In genomic region chr6:131382232-131382983, GRCm38 (mm10) we compare ENCODE assay signal across 8 mouse cellular contexts. TPM values are rescaled to one million over a fixed set of nuclear protein-coding genes. Genes with fewer than 3 reads are reported as not detected.
DNase-seq lines count a peak whose midpoint lies in the region; ATAC-seq and TF ChIP-seq lines count a peak whose summit lies in the region.
"Had no signal": no experiment of that assay in that cellular context is flagged by ENCODE, and none has a peak within 500 bp of the region (broad histone marks: within the 10 kb centered on the region; RNA-seq: fewer than 3 reads in every experiment).

No protein-coding gene starts in this region.

- peaks cover 78% of the 10 kb centered on the region for H3K36me3 ChIP-seq in E14TG2a.4 (ENCODE audit: insufficient read depth, low read length)
- peaks cover 31% of the 10 kb centered on the region for H3K36me3 ChIP-seq in embryonic facial prominence, embryonic 15.5 days
- H3K36me3 ChIP-seq in liver, embryonic 15.5 days (replicated peaks): peaks cover 60% of the 10 kb centered on the region
- peaks cover 18% of the 10 kb centered on the region for H3K36me3 ChIP-seq in stomach, embryonic 15.5 days
- H3K36me3 ChIP-seq in thymus, adult 2 months (ENCODE audit: control insufficient read depth, insufficient read depth, low read length): no peaks in the 10 kb centered on the region

- intact Hi-C loops in heart, postnatal 14 days (cut with DNase I): no loop called here

- WGBS in embryonic facial prominence, embryonic 15.5 days: 45% methylated on average over 14 of the region's 14 CpGs
- WGBS in liver, embryonic 15.5 days (ENCODE audit: insufficient replicate concordance): 65% methylated on average over 14 of the region's 14 CpGs
- WGBS in stomach, embryonic 15.5 days: 48% methylated on average over 14 of the region's 14 CpGs
- WGBS in thymus, adult 2 months: 79% methylated on average over 14 of the region's 14 CpGs

- DNase-seq in R1 (ENCODE audit: low read depth, low spot score): peak; percentile 95
- peak; percentile 74 to 75 for DNase-seq in heart, postnatal 14 days
- DNase-seq in thymus, adult 2 months: no peak

- ATAC-seq in embryonic facial prominence, embryonic 15.5 days (ENCODE audit: insufficient number of reproducible peaks, low FRiP score, low TSS enrichment, low read depth): peak; percentile 4; the same call in 1 of the 2 replicates
- ATAC-seq in liver, embryonic 15.5 days (ENCODE audit: insufficient read depth): no peak
- peak; percentile 40; the same call in 1 of the 2 replicates for ATAC-seq in stomach, embryonic 15.5 days (ENCODE audit: insufficient read depth, low FRiP score, low read depth)

- no peak for TF ChIP-seq CTCF in E14TG2a.4 (conservative IDR thresholded peaks at IDR 0.05; ENCODE audit: low read length)
- TF ChIP-seq CTCF in thymus, adult 2 months (IDR thresholded peaks at IDR 0.05; ENCODE audit: borderline replicate concordance, control insufficient read depth, extremely low read depth, insufficient read depth, low read length, poor library complexity): no peak

- peak overlapping the region; percentile 58 for H3K27ac ChIP-seq in embryonic facial prominence, embryonic 15.5 days (replicated peaks)
- H3K27ac ChIP-seq in liver, embryonic 15.5 days (replicated peaks): no peak overlapping the region
- peak overlapping the region; percentile 44 for H3K27ac ChIP-seq in stomach, embryonic 15.5 days
- H3K27ac ChIP-seq in thymus, adult 2 months (ENCODE audit: control insufficient read depth, insufficient read depth, low read length): no peak overlapping the region
- H3K27ac ChIP-seq: embryonic facial prominence, embryonic 12.5 days had no signal

- TF ChIP-seq POLR2A in thymus, adult 2 months (IDR thresholded peaks at IDR 0.05; ENCODE audit: control insufficient read depth, extremely low read depth, insufficient read depth, low read length, poor library complexity): no peak

- H3K4me1 ChIP-seq in E14TG2a.4 (replicated peaks; ENCODE audit: low read depth, low read length): peaks cover 90% of the 10 kb centered on the region
- H3K4me1 ChIP-seq in embryonic facial prominence, embryonic 15.5 days: peaks cover 33% of the 10 kb centered on the region
- peaks cover 47% of the 10 kb centered on the region for H3K4me1 ChIP-seq in liver, embryonic 15.5 days (replicated peaks)
- peaks cover 12% of the 10 kb centered on the region; the same call in 1 of the 2 replicates for H3K4me1 ChIP-seq in stomach, embryonic 15.5 days
- H3K4me1 ChIP-seq in thymus, adult 2 months (replicated peaks; ENCODE audit: control insufficient read depth, insufficient read depth, low read length): peaks cover 7% of the 10 kb centered on the region

- peak overlapping the region; percentile 89 for H3K4me3 ChIP-seq in E14TG2a.4 (replicated peaks; ENCODE audit: low read length)
- H3K4me3 ChIP-seq in embryonic facial prominence, embryonic 15.5 days (replicated peaks): no peak overlapping the region
- H3K4me3 ChIP-seq in liver, embryonic 15.5 days (replicated peaks): no peak overlapping the region
- no peak overlapping the region for H3K4me3 ChIP-seq in stomach, embryonic 15.5 days (replicated peaks)
- H3K4me3 ChIP-seq in thymus, adult 2 months (ENCODE audit: control insufficient read depth, insufficient read depth, low read length): no peak overlapping the region
- H3K4me3 ChIP-seq: embryonic facial prominence, embryonic 12.5 days had no signal

- H3K27me3 ChIP-seq in E14TG2a.4 (ENCODE audit: insufficient read depth, low read length): no peaks in the 10 kb centered on the region
- H3K27me3 ChIP-seq in embryonic facial prominence, embryonic 15.5 days: no peaks in the 10 kb centered on the region
- H3K27me3 ChIP-seq in liver, embryonic 15.5 days: no peaks in the 10 kb centered on the region
- H3K27me3 ChIP-seq in stomach, embryonic 15.5 days (replicated peaks): no peaks in the 10 kb centered on the region
- H3K27me3 ChIP-seq in thymus, adult 2 months (ENCODE audit: control insufficient read depth, insufficient read depth, low read length): no peaks in the 10 kb centered on the region
- H3K27me3 ChIP-seq: embryonic facial prominence, embryonic 12.5 days had no signal

- H3K9me3 ChIP-seq in E14TG2a.4 (ENCODE audit: low read length): no peaks in the 10 kb centered on the region
- no peaks in the 10 kb centered on the region for H3K9me3 ChIP-seq in embryonic facial prominence, embryonic 15.5 days (replicated peaks)
- no peaks in the 10 kb centered on the region for H3K9me3 ChIP-seq in liver, embryonic 15.5 days (replicated peaks)
- H3K9me3 ChIP-seq in stomach, embryonic 15.5 days: no peaks in the 10 kb centered on the region
- H3K9me3 ChIP-seq: embryonic facial prominence, embryonic 12.5 days had no signal

- no peak overlapping the region for H3K9ac ChIP-seq in embryonic facial prominence, embryonic 15.5 days
- H3K9ac ChIP-seq in liver, embryonic 15.5 days: no peak overlapping the region
- H3K9ac ChIP-seq in stomach, embryonic 15.5 days: no peak overlapping the region
- H3K9ac ChIP-seq: embryonic facial prominence, embryonic 12.5 days had no signal

- 0 out of 2 replicates have a peak overlapping the region, but pooled peaks have one; percentile 4 for H3K4me2 ChIP-seq in embryonic facial prominence, embryonic 15.5 days (replicated peaks)
- peak overlapping the region; percentile 6; the same call in 1 of the 2 replicates for H3K4me2 ChIP-seq in liver, embryonic 15.5 days
- peak overlapping the region; percentile 19; the same call in 1 of the 2 replicates for H3K4me2 ChIP-seq in stomach, embryonic 15.5 days
- H3K4me2 ChIP-seq: embryonic facial prominence, embryonic 12.5 days had no signal

RNA-seq across cellular contexts. Expression of gene Ybx3, which starts 5.9 kb away (rescaled TPM):
- 58.9 and 81.4 TPM in 2 replicates for polyA plus RNA-seq in embryonic facial prominence, embryonic 15.5 days (2015; fragmentation: Nextera tagmentation; extraction: Ambion mirVana)
- 100 to 1,000 TPM; 210 to 214 TPM for total RNA-seq in heart, postnatal 14 days (2021)
- 55.6 and 57.5 TPM in 2 replicates for polyA plus RNA-seq in liver, embryonic 15.5 days (2015; fragmentation: Nextera tagmentation; extraction: Ambion mirVana)
- polyA plus RNA-seq in stomach, embryonic 15.5 days (2015; fragmentation: Nextera tagmentation; extraction: Ambion mirVana): 62.5 and 65.3 TPM in 2 replicates
- polyA plus RNA-seq in thymus, adult 2 months (2012; rRNA removed): 48.2 and 71.4 TPM in 2 replicates

RNA-seq across cellular contexts. Expression of gene Styk1, which starts 29.0 kb away (rescaled TPM):
- 0.64 and 0.73 TPM in 2 replicates for polyA plus RNA-seq in embryonic facial prominence, embryonic 15.5 days (2015; fragmentation: Nextera tagmentation; extraction: Ambion mirVana)
- under 1 TPM; 0.17 to 0.32 TPM for total RNA-seq in heart, postnatal 14 days (2021)
- polyA plus RNA-seq in liver, embryonic 15.5 days (2015; fragmentation: Nextera tagmentation; extraction: Ambion mirVana): 0.89 and 0.90 TPM in 2 replicates
- polyA plus RNA-seq in stomach, embryonic 15.5 days (2015; fragmentation: Nextera tagmentation; extraction: Ambion mirVana): 8.0 TPM in 2 replicates
- 0.86 and 1.0 TPM in 2 replicates for polyA plus RNA-seq in thymus, adult 2 months (2012; rRNA removed)

Comparison
In these comparisons a context has a peak if more than half of its experiments do, and no peak if none do; other contexts are left out.
1. H3K27ac ChIP-seq: peak in embryonic facial prominence, embryonic 15.5 days (single experiment) and stomach, embryonic 15.5 days (single experiment); none in liver, embryonic 15.5 days (single experiment) and thymus, adult 2 months (single experiment).
2. Peak in every context shown above with its lines, with median percentiles within 50 percentile points of each other: H3K4me2 ChIP-seq.